Comparison of ENCODE assay signal across 9 mouse cellular contexts in the genomic region with DNA sequence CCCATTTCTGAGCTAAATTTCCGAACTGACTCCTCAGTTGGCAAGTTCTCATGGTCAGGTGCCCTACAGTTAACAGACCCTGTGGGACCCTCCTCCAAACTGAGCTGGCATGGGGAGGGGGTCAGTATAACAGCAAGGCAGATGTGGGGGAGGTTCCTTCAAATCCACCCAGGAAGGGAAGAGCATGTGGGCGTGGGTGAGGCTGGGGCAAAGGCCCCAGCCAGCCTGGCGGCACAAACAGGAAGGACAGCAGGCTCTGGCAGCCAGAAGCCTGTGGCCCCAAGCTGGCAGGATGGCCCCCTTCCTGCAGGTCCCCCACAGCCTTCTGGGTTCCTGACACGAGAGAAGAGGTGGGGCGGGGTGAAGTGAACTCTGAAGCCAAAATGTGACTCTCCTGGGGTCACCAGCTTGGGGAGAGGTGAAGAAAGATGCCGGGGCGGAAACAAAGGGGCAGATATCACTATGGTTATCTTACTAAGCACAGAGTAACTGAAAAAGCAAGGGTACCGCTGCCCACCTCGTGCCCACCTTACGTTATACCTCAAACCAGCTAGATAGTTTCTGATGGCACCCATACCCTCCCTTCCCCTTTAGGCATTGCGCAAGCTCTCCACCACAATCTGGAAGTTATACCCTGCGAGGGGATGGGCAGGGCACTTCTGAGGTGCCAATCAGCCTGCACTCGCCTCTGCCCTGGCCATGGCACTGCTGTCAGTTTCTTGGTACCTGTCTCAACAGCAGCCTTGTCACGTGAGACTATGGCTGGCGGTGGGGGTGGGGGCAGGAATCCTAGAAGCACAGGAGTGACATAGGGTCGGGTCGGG. TPM values are rescaled to one million over a fixed set of nuclear protein-coding genes. Genes with fewer than 3 reads are reported as not detected.
DNase-seq lines count a peak whose midpoint lies in the region; ATAC-seq and TF ChIP-seq lines count a peak whose summit lies in the region.
"Had no signal": no experiment of that assay in that cellular context is flagged by ENCODE, and none has a peak within 500 bp of the region (broad histone marks: within the 10 kb centered on the region; RNA-seq: fewer than 3 reads in every experiment).

A gene (plus strand): TSS at position 681 of the 824 bp plus-strand sequence.

- H3K9ac ChIP-seq in liver, embryonic 16.5 days (ENCODE audit: low read depth, low read length): no peak within 1 kb of the TSS

- H3K9me3 ChIP-seq in liver, embryonic 16.5 days (replicated peaks; ENCODE audit: control insufficient read depth, low read length): no peaks in the 10 kb centered on the region

- H3K27me3 ChIP-seq in cerebellum, adult 2 months (ENCODE audit: control insufficient read depth, insufficient read depth, low read length): no peaks in the 10 kb centered on the region
- no peaks in the 10 kb centered on the region for H3K27me3 ChIP-seq in liver, embryonic 16.5 days (ENCODE audit: control insufficient read depth, insufficient read depth, low read depth, low read length)

- no peak for TF ChIP-seq CTCF in cerebellum, adult 2 months (IDR thresholded peaks at IDR 0.05; ENCODE audit: borderline replicate concordance, insufficient read depth, low read depth, low read length)

- no peak within 1 kb of the TSS for H3K4me3 ChIP-seq in cerebellum, adult 2 months (replicated peaks; ENCODE audit: insufficient read depth, low read depth, low read length)
- H3K4me3 ChIP-seq in liver, embryonic 16.5 days (ENCODE audit: low read depth, low read length): no peak within 1 kb of the TSS
- H3K4me3 ChIP-seq: heart, adult 2 months had no signal

- no peaks in the 10 kb centered on the region for H3K36me3 ChIP-seq in liver, embryonic 16.5 days (ENCODE audit: control insufficient read depth, insufficient read depth)

- intact Hi-C loops in left cerebral cortex, postnatal 14 days (cut with DNase I): no loop called here

- H3K27ac ChIP-seq in cerebellum, adult 2 months (ENCODE audit: insufficient read depth, low read length): peak within 1 kb of the TSS; percentile 51; the same call in 1 of the 2 replicates
- H3K27ac ChIP-seq in liver, embryonic 16.5 days (ENCODE audit: low read length): peak within 1 kb of the TSS; percentile 48; the same call in 1 of the 2 replicates
- H3K27ac ChIP-seq: heart, adult 2 months had no signal

- ATAC-seq in liver, embryonic 16.5 days (ENCODE audit: low read depth): 0 out of 2 replicates have a peak, but pooled peaks have one; percentile 43

- no peak for TF ChIP-seq POLR2A in cerebellum, adult 2 months (IDR thresholded peaks at IDR 0.05; ENCODE audit: borderline replicate concordance, insufficient read depth, low read length)

- peak in 1 of 2 experiments; percentile 31 for DNase-seq in cerebellum, adult 2 months
- DNase-seq in cerebellum, adult 8-10 months: no peak
- no peak for DNase-seq in liver
- peak; percentile 68 for DNase-seq in lung, postnatal 36 days
- peak; percentile 46 to 61 for DNase-seq in thymus, postnatal 36 days
- no peak for DNase-seq in layer of hippocampus, adult 18-20 months (ENCODE audit: low spot score in 2 of 2)
- DNase-seq in left cerebral cortex, postnatal 14 days (ENCODE audit: low spot score in 2 of 2): no peak

- peaks cover 37% of the 10 kb centered on the region for H3K4me1 ChIP-seq in cerebellum, adult 2 months (ENCODE audit: control insufficient read depth, insufficient read depth, low read length)
- no peaks in the 10 kb centered on the region for H3K4me1 ChIP-seq in liver, embryonic 16.5 days (ENCODE audit: control insufficient read depth, low read depth, low read length)

- 59% methylated on average over 17 of the region's 17 CpGs for WGBS in cerebellum, adult 2 months
- WGBS in liver, embryonic 16.5 days (ENCODE audit: insufficient replicate concordance): 14% methylated on average over 17 of the region's 17 CpGs

- 0 out of 2 replicates have a peak within 1 kb of the TSS, but pooled peaks have one; percentile 9 for H3K4me2 ChIP-seq in liver, embryonic 16.5 days (ENCODE audit: low read depth, low read length)

RNA-seq across cellular contexts. Expression of the gene that starts here (rescaled TPM):
- 0.51 and 0.71 TPM in 2 replicates for polyA plus RNA-seq in cerebellum, adult 2 months (2012; rRNA removed)
- 0.96 and 1.2 TPM in 2 replicates for polyA plus RNA-seq in liver, embryonic 16.5 days (2015; fragmentation: Nextera tagmentation; extraction: Ambion mirVana)
- total RNA-seq in layer of hippocampus, adult 18-20 months (2021): under 1 TPM; 0.15 to 0.76 TPM
- under 1 TPM; 0.26 to 0.27 TPM for total RNA-seq in left cerebral cortex, postnatal 14 days (2021)

Comparison
In these comparisons a context has a peak if more than half of its experiments do, and no peak if none do; other contexts are left out.
1. DNase-seq: peak in lung, postnatal 36 days (single experiment) and thymus, postnatal 36 days (2 of 2); none in cerebellum, adult 8-10 months (single experiment), liver (single experiment), layer of hippocampus, adult 18-20 months (0 of 2) and left cerebral cortex, postnatal 14 days (0 of 2).